Mouse (Mus musculus) kidney, embryonic 15.5 days (tissue): Measurements from ENCODE around the gene Srsf9. TPM values are rescaled to one million over a fixed set of nuclear protein-coding genes. Genes with fewer than 3 reads are reported as not detected.

ENCODE experiments used
- polyA plus RNA-seq: library from polyadenylated mRNA; unstranded; fragments of >200 nt; fragmentation: Nextera tagmentation; extraction: Ambion mirVana; gene quantifications from 2 replicates; pipeline ENCODE4 v1.2.1, GENCODE M21; 2015

Srsf9 gene
- polyA plus RNA-seq, 1 experiment from 2014 or later = 301 TPM

Other genes with a start within 250 kb of the Srsf9 start
- gene Gm10401, start 228.9 kb upstream of the Srsf9 start, polyA plus RNA-seq = 33.0 and 34.2 TPM in 2 replicates
- gene Acads, start 207.8 kb upstream of the Srsf9 start, polyA plus RNA-seq = 85.1 and 94.7 TPM in 2 replicates
- gene Unc119b, start 192.2 kb upstream of the Srsf9 start, polyA plus RNA-seq = 43.7 and 48.1 TPM in 2 replicates
- gene Mlec, start 169.0 kb upstream of the Srsf9 start, polyA plus RNA-seq = 84.7 and 97.3 TPM in 2 replicates
- 1.7 TPM in 2 replicates for gene Cabp1, start 132.8 kb upstream of the Srsf9 start, polyA plus RNA-seq
- gene Pop5, start 91.3 kb upstream of the Srsf9 start, polyA plus RNA-seq = 114 and 123 TPM in 2 replicates
- 134 and 142 TPM in 2 replicates for gene Rnf10, start 54.3 kb upstream of the Srsf9 start, polyA plus RNA-seq
- 51.0 and 51.2 TPM in 2 replicates for gene Coq5, start 47.5 kb upstream of the Srsf9 start, polyA plus RNA-seq
- gene Dynll1, start 26.2 kb upstream of the Srsf9 start, polyA plus RNA-seq = 1,617 and 1,807 TPM in 2 replicates
- gene Gatc, start 14.0 kb downstream of the Srsf9 start, polyA plus RNA-seq = 27.9 and 29.2 TPM in 2 replicates
- 56.2 and 58.2 TPM in 2 replicates for gene Triap1, start 14.0 kb downstream of the Srsf9 start, polyA plus RNA-seq
- 981 and 995 TPM in 2 replicates for gene Cox6a1, start 21.8 kb downstream of the Srsf9 start, polyA plus RNA-seq
- gene Msi1, start 102.4 kb downstream of the Srsf9 start, polyA plus RNA-seq = 21.1 and 22.0 TPM in 2 replicates
- gene Pla2g1b, start 139.1 kb downstream of the Srsf9 start, polyA plus RNA-seq = 0.61 and 1.2 TPM in 2 replicates
- 24.6 and 25.0 TPM in 2 replicates for gene Sirt4, start 157.5 kb downstream of the Srsf9 start, polyA plus RNA-seq
- gene Pxn, start 179.5 kb downstream of the Srsf9 start, polyA plus RNA-seq = 51.7 and 56.1 TPM in 2 replicates
- 1,539 and 1,600 TPM in 2 replicates for gene Rplp0, start 232.3 kb downstream of the Srsf9 start, polyA plus RNA-seq
- gene Gcn1l1, start 238.1 kb downstream of the Srsf9 start, polyA plus RNA-seq = 44.3 and 49.3 TPM in 2 replicates